Mouse (Mus musculus): ENCODE data around the gene Rab37. TPM values are rescaled to one million over a fixed set of nuclear protein-coding genes. Genes with fewer than 3 reads are reported as not detected.

The Rab37 gene
- polyA plus RNA-seq, 1 experiment from 2014 or later: 2.2 TPM

DNA sequence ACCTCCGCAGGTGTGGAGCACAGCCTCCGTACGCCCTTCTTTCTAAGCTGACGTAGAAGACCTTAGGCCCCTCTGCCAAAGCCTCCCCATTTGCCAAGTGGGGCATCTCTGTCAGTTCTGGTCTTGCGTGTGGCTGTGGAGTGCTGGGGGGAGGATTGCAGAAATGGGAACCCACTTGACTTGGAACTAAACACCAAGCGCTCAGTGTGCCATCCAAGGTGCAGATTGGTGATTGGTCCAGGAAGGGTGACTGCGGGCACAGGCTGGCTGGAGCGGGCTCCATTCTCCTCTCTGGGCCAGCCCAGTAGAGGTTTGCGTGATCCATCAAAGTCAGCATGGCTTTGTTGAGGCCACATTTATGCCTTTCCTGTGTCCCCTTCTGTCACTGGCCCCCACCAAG lies 111.5 kb downstream of the Rab37 start:
- no peaks in the 10 kb centered on the region for H3K4me1 ChIP-seq (replicated peaks)
- no peak overlapping the region for H3K27ac ChIP-seq (replicated peaks)
- H3K9ac ChIP-seq: no peak overlapping the region
- no peak overlapping the region for H3K4me2 ChIP-seq
- no peaks in the 10 kb centered on the region for H3K9me3 ChIP-seq (replicated peaks)
- H3K4me3 ChIP-seq (replicated peaks): no peak overlapping the region
- 84% methylated on average over 9 of the region's 9 CpGs for WGBS (ENCODE audit: insufficient replicate concordance)
- no peaks in the 10 kb centered on the region for H3K27me3 ChIP-seq
- H3K36me3 ChIP-seq (replicated peaks): peaks cover 47% of the 10 kb centered on the region; the same call in 1 of the 2 replicates
- ATAC-seq (ENCODE audit: insufficient read depth): no peak

DNA sequence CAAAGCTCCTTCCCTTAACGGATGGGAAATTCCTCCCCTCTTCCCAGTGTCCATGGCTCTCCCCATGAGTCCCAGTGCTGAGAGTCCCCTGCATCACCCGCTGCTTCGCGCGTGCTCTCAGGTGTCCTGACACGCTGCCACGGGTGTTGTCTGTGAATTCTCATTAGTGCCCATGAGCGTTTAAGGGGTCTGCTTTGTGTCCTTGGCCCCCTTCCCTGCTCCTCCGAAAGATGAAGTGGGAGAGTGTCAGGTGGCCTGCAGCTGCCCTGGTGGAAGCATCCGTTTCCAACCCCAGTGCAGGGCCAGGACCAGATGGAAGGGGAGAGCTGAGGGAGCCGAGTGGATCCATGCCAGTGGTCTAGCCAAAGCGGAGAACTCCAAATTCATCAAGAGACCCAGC lies 116.9 kb downstream of the Rab37 start:
- 77% methylated on average over 12 of the region's 12 CpGs for WGBS (ENCODE audit: insufficient replicate concordance)
- H3K9ac ChIP-seq: no peak overlapping the region
- no peak overlapping the region for H3K27ac ChIP-seq (replicated peaks)
- H3K4me1 ChIP-seq (replicated peaks): peaks cover 19% of the 10 kb centered on the region
- no peak overlapping the region for H3K4me3 ChIP-seq (replicated peaks)
- ATAC-seq (ENCODE audit: insufficient read depth): no peak
- H3K4me2 ChIP-seq: no peak overlapping the region
- no peaks in the 10 kb centered on the region for H3K9me3 ChIP-seq (replicated peaks)
- peaks cover 18% of the 10 kb centered on the region; the same call in 1 of the 2 replicates for H3K36me3 ChIP-seq (replicated peaks)
- H3K27me3 ChIP-seq: no peaks in the 10 kb centered on the region

DNA sequence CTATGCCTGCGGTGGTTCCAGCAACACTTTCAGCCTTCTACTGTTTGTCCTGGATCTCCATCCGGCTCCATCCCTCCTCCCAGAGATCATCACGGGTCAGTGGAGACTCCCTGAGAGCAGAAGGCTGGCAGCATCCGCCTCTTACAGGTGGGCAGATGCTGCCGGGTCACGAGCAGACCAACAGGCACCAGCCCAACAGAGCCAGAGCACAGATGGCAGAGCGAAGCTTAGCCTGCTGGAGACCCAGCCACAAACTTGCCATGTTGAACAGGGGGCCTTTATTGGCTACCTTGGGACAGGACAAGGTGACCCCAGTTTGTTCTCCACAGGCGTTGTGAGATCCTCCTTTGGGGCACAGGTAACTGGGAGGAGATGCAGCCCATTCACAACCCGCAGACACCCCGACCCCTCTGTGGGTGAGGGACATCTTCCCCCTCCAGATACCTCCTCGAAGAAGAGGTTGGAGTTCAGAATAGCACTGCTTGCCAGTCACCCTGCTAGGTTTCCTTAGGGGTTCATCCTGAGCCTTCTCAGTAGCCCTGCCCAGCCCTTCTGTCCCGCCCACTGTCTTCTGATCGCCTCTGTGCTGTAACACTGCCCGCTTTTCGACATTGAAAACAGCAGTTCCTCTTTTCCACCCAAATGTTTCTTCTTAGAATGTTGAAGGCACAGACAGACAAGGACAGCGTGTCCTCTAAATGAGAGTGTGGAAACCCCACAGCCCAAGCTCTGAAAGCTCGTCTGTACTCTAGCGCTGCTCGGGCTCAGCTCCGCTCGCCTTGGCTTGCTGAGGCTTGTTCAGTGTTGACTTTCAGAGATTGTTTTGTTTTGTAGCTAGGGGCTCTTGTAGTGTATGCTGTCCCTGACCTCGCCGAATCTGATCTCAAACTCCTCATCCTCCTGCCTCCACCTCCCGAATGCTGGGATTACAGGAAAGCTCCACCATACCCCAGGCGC lies 117.8 kb downstream of the Rab37 start:
- no peak overlapping the region for H3K27ac ChIP-seq (replicated peaks)
- H3K4me2 ChIP-seq: no peak overlapping the region
- ATAC-seq (ENCODE audit: insufficient read depth): 0 out of 2 replicates have a peak, but pooled peaks have one; percentile 8
- no peaks in the 10 kb centered on the region for H3K27me3 ChIP-seq
- peaks cover 13% of the 10 kb centered on the region; the same call in 1 of the 2 replicates for H3K36me3 ChIP-seq (replicated peaks)
- H3K9me3 ChIP-seq (replicated peaks): no peaks in the 10 kb centered on the region
- WGBS (ENCODE audit: insufficient replicate concordance): 62% methylated on average over 25 of the region's 25 CpGs
- H3K9ac ChIP-seq: no peak overlapping the region
- H3K4me3 ChIP-seq (replicated peaks): no peak overlapping the region
- H3K4me1 ChIP-seq (replicated peaks): peaks cover 19% of the 10 kb centered on the region

DNA sequence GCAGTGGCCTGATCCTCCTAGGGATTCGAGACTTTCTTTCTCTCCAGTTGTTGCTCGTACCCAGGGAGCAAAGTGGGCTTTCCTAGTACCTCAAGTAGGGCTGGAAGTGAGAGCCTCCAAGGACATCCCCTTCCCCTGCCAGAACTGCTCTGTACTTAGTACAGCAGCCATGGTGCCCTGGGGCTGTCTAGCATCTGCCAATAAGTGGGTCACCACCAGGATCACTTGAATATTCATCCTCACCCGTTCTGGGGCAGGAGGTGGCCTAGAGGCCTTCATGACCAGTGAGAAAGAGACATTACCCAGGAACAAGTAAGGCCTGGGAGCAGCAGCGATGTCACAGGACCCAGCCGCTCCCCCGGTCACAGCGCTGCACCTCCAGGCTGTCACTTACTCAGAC lies 118.7 kb downstream of the Rab37 start:
- no peak overlapping the region for H3K4me2 ChIP-seq
- H3K9me3 ChIP-seq (replicated peaks): no peaks in the 10 kb centered on the region
- H3K4me3 ChIP-seq (replicated peaks): no peak overlapping the region
- H3K27me3 ChIP-seq: no peaks in the 10 kb centered on the region
- peaks cover 19% of the 10 kb centered on the region for H3K4me1 ChIP-seq (replicated peaks)
- peaks cover 11% of the 10 kb centered on the region; the same call in 1 of the 2 replicates for H3K36me3 ChIP-seq (replicated peaks)
- H3K9ac ChIP-seq: no peak overlapping the region
- WGBS (ENCODE audit: insufficient replicate concordance): 72% methylated on average over 7 of the region's 7 CpGs
- no peak for ATAC-seq (ENCODE audit: insufficient read depth)
- H3K27ac ChIP-seq (replicated peaks): no peak overlapping the region

Other genes starting within 250 kb of the Rab37 start
- 15.9 and 19.0 TPM in 2 replicates for gene Gprc5c, start 240.3 kb upstream of the Rab37 start, polyA plus RNA-seq (2015; fragmentation: Nextera tagmentation; extraction: Ambion mirVana)
- gene Cd300a, start 201.4 kb upstream of the Rab37 start, polyA plus RNA-seq (2015; fragmentation: Nextera tagmentation; extraction: Ambion mirVana): 7.3 and 7.8 TPM in 2 replicates
- gene Cd300lb, start 157.0 kb upstream of the Rab37 start, polyA plus RNA-seq (2015; fragmentation: Nextera tagmentation; extraction: Ambion mirVana): 1.3 and 1.5 TPM in 2 replicates
- gene Cd300c, start 122.3 kb upstream of the Rab37 start, polyA plus RNA-seq (2015; fragmentation: Nextera tagmentation; extraction: Ambion mirVana): not detected in 2 replicates
- 1.2 and 1.3 TPM in 2 replicates for gene Cd300ld, start 101.5 kb upstream of the Rab37 start, polyA plus RNA-seq (2015; fragmentation: Nextera tagmentation; extraction: Ambion mirVana)
- gene Cd300c2, start 89.6 kb upstream of the Rab37 start, polyA plus RNA-seq (2015; fragmentation: Nextera tagmentation; extraction: Ambion mirVana): 8.7 and 9.5 TPM in 2 replicates
- not detected in 2 replicates for gene Cd300ld2, start 75.2 kb upstream of the Rab37 start, polyA plus RNA-seq (2015; fragmentation: Nextera tagmentation; extraction: Ambion mirVana)
- not detected in 2 replicates for gene Cd300ld4, start 64.4 kb upstream of the Rab37 start, polyA plus RNA-seq (2015; fragmentation: Nextera tagmentation; extraction: Ambion mirVana)
- not detected in 2 replicates for gene Cd300ld5, start 53.7 kb upstream of the Rab37 start, polyA plus RNA-seq (2015; fragmentation: Nextera tagmentation; extraction: Ambion mirVana)
- not detected in 2 replicates for gene Cd300ld3, start 43.0 kb upstream of the Rab37 start, polyA plus RNA-seq (2015; fragmentation: Nextera tagmentation; extraction: Ambion mirVana)
- 0.67 and 0.89 TPM in 2 replicates for gene Cd300e, start 29.3 kb upstream of the Rab37 start, polyA plus RNA-seq (2015; fragmentation: Nextera tagmentation; extraction: Ambion mirVana)
- 4.5 and 4.8 TPM in 2 replicates for gene Cd300lf, start 42.6 kb downstream of the Rab37 start, polyA plus RNA-seq (2015; fragmentation: Nextera tagmentation; extraction: Ambion mirVana)
- 76.4 and 82.1 TPM in 2 replicates for gene Slc9a3r1, start 71.9 kb downstream of the Rab37 start, polyA plus RNA-seq (2015; fragmentation: Nextera tagmentation; extraction: Ambion mirVana)
- 5.1 and 6.0 TPM in 2 replicates for gene Tmem104, start 96.1 kb downstream of the Rab37 start, polyA plus RNA-seq (2015; fragmentation: Nextera tagmentation; extraction: Ambion mirVana)
- gene Nat9, start 96.4 kb downstream of the Rab37 start, polyA plus RNA-seq (2015; fragmentation: Nextera tagmentation; extraction: Ambion mirVana): 9.9 and 11.6 TPM in 2 replicates
- 0.05 TPM in 2 replicates for gene Grin2c, start 175.8 kb downstream of the Rab37 start, polyA plus RNA-seq (2015; fragmentation: Nextera tagmentation; extraction: Ambion mirVana)
- gene Fdxr, start 185.6 kb downstream of the Rab37 start, polyA plus RNA-seq (2015; fragmentation: Nextera tagmentation; extraction: Ambion mirVana): 19.5 and 21.1 TPM in 2 replicates
- 3.4 and 4.1 TPM in 2 replicates for gene Fads6, start 206.2 kb downstream of the Rab37 start, polyA plus RNA-seq (2015; fragmentation: Nextera tagmentation; extraction: Ambion mirVana)
- gene Otop2, start 215.7 kb downstream of the Rab37 start, polyA plus RNA-seq (2015; fragmentation: Nextera tagmentation; extraction: Ambion mirVana): not detected in 2 replicates
- gene Ush1g, start 230.6 kb downstream of the Rab37 start, polyA plus RNA-seq (2015; fragmentation: Nextera tagmentation; extraction: Ambion mirVana): 0.20 and 0.22 TPM in 2 replicates
- gene Otop3, start 243.3 kb downstream of the Rab37 start, polyA plus RNA-seq (2015; fragmentation: Nextera tagmentation; extraction: Ambion mirVana): not detected in 2 replicates

Data from liver, embryonic 15.5 days (tissue).